Mouse (Mus musculus) lung, embryonic 15.5 days (tissue): ENCODE measurements around the gene Fam131c. TPM values are rescaled to one million over a fixed set of nuclear protein-coding genes. Genes with fewer than 3 reads are reported as not detected.
A peak's percentile ranks its signal among the peaks of the same experiment; 100 is the strongest.

Experiments used
- ATAC-seq: fragments of 200-750 bp; cut with Nextera tagmentation; 2 replicates; pipeline ENCODE4 v1.8.0; 2017; ENCODE audit warnings: moderate number of reproducible peaks, borderline replicate concordance; ENCODE audit not compliant: low FRiP score, low TSS enrichment; ENCODE audit errors: extremely low read depth
- H3K27ac ChIP-seq: fragments of 300-500 bp; sonication (generic); 2 replicates; pipeline ENCODE4 v1.5.1; 2015; ENCODE audit warnings: moderate library complexity, mild to moderate bottlenecking, inconsistent platforms
- H3K27me3 ChIP-seq: fragments of 300-500 bp; sonication (generic); 2 replicates; pipeline ENCODE4 v1.6.1; 2015; ENCODE audit warnings: inconsistent platforms
- H3K36me3 ChIP-seq: fragments of 300-500 bp; sonication (generic); 2 replicates; pipeline ENCODE4 v1.6.1; 2015; ENCODE audit warnings: inconsistent platforms
- H3K4me1 ChIP-seq: fragments of 300-500 bp; sonication (generic); 2 replicates; pipeline ENCODE4 v1.6.1; 2015; ENCODE audit warnings: inconsistent platforms
- H3K4me2 ChIP-seq: fragments of 300-500 bp; sonication (generic); 2 replicates; pipeline ENCODE4 v1.6.1; 2015; ENCODE audit warnings: inconsistent platforms, mild to moderate bottlenecking, moderate library complexity
- H3K4me3 ChIP-seq: fragments of 300-500 bp; sonication (generic); 2 replicates; pipeline ENCODE4 v1.5.1; 2015; ENCODE audit warnings: mild to moderate bottlenecking, inconsistent platforms
- H3K9ac ChIP-seq: fragments of 300-500 bp; sonication (generic); 2 replicates; pipeline ENCODE4 v1.6.1; 2015; ENCODE audit warnings: inconsistent platforms
- H3K9me3 ChIP-seq: fragments of 300-500 bp; sonication (generic); 2 replicates; pipeline ENCODE4 v1.6.1; 2016; ENCODE audit warnings: inconsistent platforms
- WGBS: fragments of 180-500 bp; shearing (Covaris S2); methylation state at CpG from one replicate; pipeline ENCODE4 v1.1.7; 2015; 5-methylcytosine and 5-hydroxymethylcytosine counted together
- polyA plus RNA-seq: library from polyadenylated mRNA; unstranded; fragments of >200 nt; fragmentation: Nextera tagmentation; extraction: Ambion mirVana; gene quantifications from 2 replicates; pipeline ENCODE4 v1.2.1, GENCODE M21; 2015

The Fam131c gene
- 3.1 and 3.6 TPM in 2 replicates for polyA plus RNA-seq

- WGBS, result 1% methylated on average over 60 of the region's 71 CpGs
- no peaks in the 10 kb centered on the region for H3K36me3 ChIP-seq
- H3K27me3 ChIP-seq, result peaks cover 53% of the 10 kb centered on the region
- H3K4me2 ChIP-seq, result peak within 1 kb of the TSS; percentile 97
- no peaks in the 10 kb centered on the region for H3K9me3 ChIP-seq
- ATAC-seq, result peak; percentile 59
- H3K4me3 ChIP-seq, result peak within 1 kb of the TSS; percentile 55
- H3K27ac ChIP-seq, result no peak within 1 kb of the TSS
- H3K9ac ChIP-seq, result peak within 1 kb of the TSS; percentile 54
- H3K4me1 ChIP-seq, result peaks cover 14% of the 10 kb centered on the region; the same call in 1 of the 2 replicates
Observed at GRCm38 (mm10) chr4:141367997-141368791, at the start of gene Fam131c. Fam131c (plus strand) TSS chr4:141368220.

DNA sequence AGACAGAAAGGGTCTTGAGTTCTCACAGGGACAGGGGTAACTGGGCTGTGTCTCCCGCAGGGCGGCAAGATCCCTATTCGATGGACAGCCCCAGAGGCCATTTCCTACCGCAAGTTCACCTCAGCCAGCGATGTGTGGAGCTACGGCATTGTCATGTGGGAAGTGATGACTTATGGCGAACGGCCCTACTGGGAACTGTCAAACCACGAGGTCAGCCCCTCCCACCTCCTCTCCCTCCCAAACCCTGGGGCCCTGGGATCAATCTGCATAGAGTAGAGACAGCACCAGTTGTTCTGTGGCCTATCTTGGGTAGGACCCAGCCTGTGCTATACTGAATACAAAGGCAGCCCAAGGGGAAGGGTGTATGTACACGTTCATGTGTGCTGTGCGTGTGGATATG, 45.5 kb upstream of the Fam131c start:
- peaks cover 11% of the 10 kb centered on the region for H3K4me1 ChIP-seq
- H3K4me2 ChIP-seq, result no peak overlapping the region
- H3K27me3 ChIP-seq, result no peaks in the 10 kb centered on the region
- peaks cover 59% of the 10 kb centered on the region for H3K36me3 ChIP-seq
- H3K4me3 ChIP-seq, result no peak overlapping the region
- H3K9me3 ChIP-seq, result no peaks in the 10 kb centered on the region
- no peak overlapping the region for H3K27ac ChIP-seq
- ATAC-seq, result no peak
- H3K9ac ChIP-seq, result no peak overlapping the region
- 74% methylated on average over 11 of the region's 11 CpGs for WGBS

GRCm38 (mm10) chr4:141324771-141325191, 43.2 kb upstream of the Fam131c start:
- H3K4me2 ChIP-seq, result no peak overlapping the region
- H3K27ac ChIP-seq, result 0 out of 2 replicates have a peak overlapping the region, but pooled peaks have one; percentile 29
- H3K4me3 ChIP-seq, result no peak overlapping the region
- ATAC-seq, result no peak
- no peaks in the 10 kb centered on the region for H3K9me3 ChIP-seq
- peaks cover 48% of the 10 kb centered on the region for H3K36me3 ChIP-seq
- WGBS, result 77% methylated on average over 6 of the region's 6 CpGs
- H3K27me3 ChIP-seq, result no peaks in the 10 kb centered on the region
- H3K4me1 ChIP-seq, result peaks cover 11% of the 10 kb centered on the region
- H3K9ac ChIP-seq, result no peak overlapping the region

DNA sequence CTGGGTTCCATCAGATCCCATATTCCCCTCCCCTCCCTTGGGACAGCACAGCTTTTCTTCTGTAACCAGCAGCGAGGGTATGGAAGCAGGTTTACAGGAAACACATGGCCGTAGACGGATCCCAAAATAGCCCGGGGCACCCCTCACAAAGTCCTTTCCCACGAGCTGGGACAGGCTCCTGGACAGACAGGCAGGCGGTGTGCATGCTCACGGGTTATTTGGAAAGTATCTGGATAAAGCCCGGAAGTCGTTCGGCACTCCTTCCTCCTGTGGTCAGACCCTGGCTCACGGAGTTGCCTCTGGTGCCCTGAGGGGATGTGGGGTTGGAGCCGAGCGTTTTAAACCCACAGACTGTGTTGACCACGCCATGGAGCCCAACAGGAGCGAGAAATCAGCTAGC, 42.4 kb upstream of the Fam131c start:
- Histone ChIP-seq H3K36me3 (peaks cover 43% of the 10 kb centered on the region), H3K4me1 (peaks cover 11% of the 10 kb centered on the region), H3K27me3 (no peaks in the 10 kb centered on the region), H3K4me3 (no peak overlapping the region), H3K4me2 (no peak overlapping the region), H3K9ac (no peak overlapping the region), H3K9me3 (no peaks in the 10 kb centered on the region), H3K27ac (peak overlapping the region; percentile 29; the same call in 1 of the 2 replicates)
- 60% methylated on average over 15 of the region's 15 CpGs for WGBS
- no peak for ATAC-seq

DNA sequence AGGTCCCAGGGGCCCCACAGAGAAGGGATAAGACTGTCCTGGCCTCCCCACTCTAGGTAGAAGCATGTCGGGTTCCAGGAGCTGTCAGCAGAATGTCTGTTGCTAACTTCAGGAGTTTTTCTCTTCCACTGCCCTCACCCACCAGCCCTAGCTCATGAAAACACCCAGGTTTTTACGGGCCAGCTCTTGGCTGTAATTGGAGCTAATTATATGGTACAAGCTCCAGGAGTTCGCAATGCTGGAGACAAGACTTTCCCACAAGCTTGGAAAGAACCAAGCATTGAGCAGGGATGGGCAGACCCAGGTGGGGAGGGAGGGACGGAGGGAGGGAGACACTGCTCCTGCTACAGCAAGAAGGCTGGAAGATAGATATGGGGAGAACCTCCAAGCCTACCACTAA, 40.9 kb upstream of the Fam131c start:
- H3K27ac ChIP-seq, result no peak overlapping the region

GRCm38 (mm10) chr4:141328742-141329141, 39.3 kb upstream of the Fam131c start:
- no peak for ATAC-seq
- peaks cover 11% of the 10 kb centered on the region for H3K4me1 ChIP-seq
- no peak overlapping the region for H3K4me2 ChIP-seq
- no peaks in the 10 kb centered on the region for H3K9me3 ChIP-seq
- no peak overlapping the region for H3K27ac ChIP-seq
- no peak overlapping the region for H3K4me3 ChIP-seq
- H3K27me3 ChIP-seq, result no peaks in the 10 kb centered on the region
- H3K9ac ChIP-seq, result no peak overlapping the region
- peaks cover 13% of the 10 kb centered on the region for H3K36me3 ChIP-seq
- WGBS, result 85% methylated on average over 9 of the region's 9 CpGs

More for the DNA sequence above, 40.9 kb upstream of the Fam131c start:
- Histone ChIP-seq H3K4me2 (no peak overlapping the region), H3K36me3 (peaks cover 29% of the 10 kb centered on the region), H3K9me3 (no peaks in the 10 kb centered on the region), H3K9ac (no peak overlapping the region), H3K27me3 (no peaks in the 10 kb centered on the region), H3K4me3 (no peak overlapping the region), H3K4me1 (peaks cover 11% of the 10 kb centered on the region)
- WGBS, result 67% methylated on average over 4 of the region's 4 CpGs
- no peak for ATAC-seq

GRCm38 (mm10) chr4:141329968-141330367, 38.1 kb upstream of the Fam131c start:
- peaks cover 6% of the 10 kb centered on the region for H3K36me3 ChIP-seq
- no peak overlapping the region for H3K9ac ChIP-seq
- H3K27me3 ChIP-seq, result no peaks in the 10 kb centered on the region
- H3K4me3 ChIP-seq, result no peak overlapping the region
- H3K4me1 ChIP-seq, result peaks cover 12% of the 10 kb centered on the region
- H3K27ac ChIP-seq, result no peak overlapping the region
- WGBS, result 62% methylated on average over 12 of the region's 12 CpGs
- no peaks in the 10 kb centered on the region for H3K9me3 ChIP-seq
- H3K4me2 ChIP-seq, result no peak overlapping the region
- no peak for ATAC-seq

DNA sequence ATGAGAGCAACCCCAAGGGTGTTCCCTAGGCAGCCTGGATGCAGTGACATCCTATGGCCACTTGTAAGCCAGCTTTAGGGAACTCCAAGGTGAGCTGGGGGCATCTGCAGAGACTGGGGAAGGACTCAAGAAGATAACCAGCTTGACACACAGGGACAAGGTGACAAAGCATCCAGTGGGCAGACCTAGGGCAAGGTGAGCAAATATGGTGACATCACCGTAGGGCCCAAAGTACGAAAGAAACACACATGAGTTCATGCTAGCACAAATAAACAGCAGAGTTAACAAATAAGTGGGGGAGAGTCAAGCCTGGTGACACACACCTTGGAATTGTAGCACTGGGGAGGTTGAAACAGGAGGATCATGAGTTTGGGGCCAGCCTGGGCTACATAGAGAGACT, 36.6 kb upstream of the Fam131c start:
- H3K9me3 ChIP-seq, result no peaks in the 10 kb centered on the region
- H3K4me3 ChIP-seq, result no peak overlapping the region
- no peak overlapping the region for H3K4me2 ChIP-seq
- no peak for ATAC-seq
- no peak overlapping the region for H3K9ac ChIP-seq
- no peak overlapping the region for H3K27ac ChIP-seq
- H3K4me1 ChIP-seq, result peaks cover 19% of the 10 kb centered on the region; the same call in 1 of the 2 replicates
- H3K36me3 ChIP-seq, result peaks cover 6% of the 10 kb centered on the region
- WGBS, result 89% methylated on average over 2 of the region's 2 CpGs
- no peaks in the 10 kb centered on the region for H3K27me3 ChIP-seq

GRCm38 (mm10) chr4:141332258-141332657, 35.8 kb upstream of the Fam131c start:
- Histone ChIP-seq H3K9me3 (no peaks in the 10 kb centered on the region), H3K4me1 (peaks cover 19% of the 10 kb centered on the region; the same call in 1 of the 2 replicates), H3K27me3 (no peaks in the 10 kb centered on the region), H3K27ac (no peak overlapping the region), H3K9ac (no peak overlapping the region), H3K4me3 (no peak overlapping the region), H3K4me2 (no peak overlapping the region), H3K36me3 (peaks cover 6% of the 10 kb centered on the region)
- 66% methylated on average over 7 of the region's 7 CpGs for WGBS
- no peak for ATAC-seq

DNA sequence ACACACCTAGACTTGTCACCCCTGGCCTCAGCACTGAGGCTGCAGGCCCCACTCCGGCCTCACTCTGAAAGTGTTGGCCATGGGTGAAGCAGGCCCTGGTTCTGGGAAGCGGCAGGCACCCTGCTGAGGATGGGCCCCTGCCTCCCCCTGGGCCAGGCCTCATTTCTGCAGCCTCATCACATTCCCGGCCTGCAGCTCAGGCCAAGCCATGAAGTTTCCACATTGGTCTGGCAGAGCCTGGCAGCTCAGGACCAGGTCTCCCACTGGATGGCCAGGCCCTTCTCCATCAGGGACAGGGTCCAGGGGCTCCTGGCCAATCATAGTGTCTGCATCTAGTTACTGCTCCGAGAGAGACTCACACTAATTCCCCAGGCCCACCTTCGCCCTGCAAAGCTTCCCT, 33.3 kb upstream of the Fam131c start:
- no peak overlapping the region for H3K4me2 ChIP-seq
- 67% methylated on average over 5 of the region's 5 CpGs for WGBS
- peak overlapping the region; percentile 60 for H3K27ac ChIP-seq
- H3K27me3 ChIP-seq, result no peaks in the 10 kb centered on the region
- peaks cover 35% of the 10 kb centered on the region for H3K4me1 ChIP-seq
- H3K9me3 ChIP-seq, result no peaks in the 10 kb centered on the region
- no peaks in the 10 kb centered on the region for H3K36me3 ChIP-seq
- H3K9ac ChIP-seq, result no peak overlapping the region
- no peak overlapping the region for H3K4me3 ChIP-seq
- no peak for ATAC-seq

GRCm38 (mm10) chr4:141335263-141335796, 32.7 kb upstream of the Fam131c start:
- 21% methylated on average over 3 of the region's 3 CpGs for WGBS
- Histone ChIP-seq H3K36me3 (no peaks in the 10 kb centered on the region), H3K27ac (peak overlapping the region; percentile 60), H3K4me2 (no peak overlapping the region), H3K27me3 (no peaks in the 10 kb centered on the region), H3K4me3 (no peak overlapping the region), H3K9ac (no peak overlapping the region), H3K9me3 (no peaks in the 10 kb centered on the region), H3K4me1 (peaks cover 35% of the 10 kb centered on the region)
- peak; percentile 12; the same call in 1 of the 2 replicates for ATAC-seq

DNA sequence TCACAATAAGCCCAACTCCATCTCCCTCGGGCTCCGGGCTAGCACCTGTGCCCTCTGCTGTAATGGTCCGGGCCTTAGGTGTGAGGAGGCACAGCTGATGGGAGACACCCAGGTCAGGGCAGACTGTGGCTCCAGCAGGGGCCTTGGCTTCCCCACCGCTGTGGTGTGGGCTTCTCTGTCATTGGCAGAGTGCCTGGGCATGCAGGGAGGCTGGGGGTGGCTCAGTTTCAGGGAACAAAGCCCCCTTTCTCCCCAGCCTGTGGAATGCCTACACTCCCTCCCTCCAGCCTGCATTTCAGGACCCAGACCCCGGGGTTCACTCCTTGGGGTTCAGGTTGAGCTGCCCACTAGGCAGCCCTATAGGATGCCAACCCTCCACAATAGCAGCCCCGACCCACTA, 31.8 kb upstream of the Fam131c start:
- Histone ChIP-seq H3K4me1 (peaks cover 35% of the 10 kb centered on the region), H3K9ac (no peak overlapping the region), H3K27ac (peak overlapping the region; percentile 60), H3K4me3 (no peak overlapping the region), H3K36me3 (no peaks in the 10 kb centered on the region), H3K9me3 (no peaks in the 10 kb centered on the region), H3K27me3 (no peaks in the 10 kb centered on the region), H3K4me2 (no peak overlapping the region)
- ATAC-seq, result no peak
- WGBS, result 51% methylated on average over 6 of the region's 6 CpGs
